Mouse (Mus musculus) stomach, postnatal 0 days (tissue): ENCODE data around the gene Slco1a5. TPM values are rescaled to one million over a fixed set of nuclear protein-coding genes. Genes with fewer than 3 reads are reported as not detected.

Source experiments
- ATAC-seq: fragments of 200-750 bp; cut with Nextera tagmentation; 2 replicates; pipeline ENCODE4 v1.8.0; 2017; ENCODE audit not compliant: low FRiP score, low TSS enrichment
- DNase-seq: peaks from one replicate; pipeline ENCODE4 v3.0.0-alpha.2; 2016; ENCODE audit warnings: low spot score
- H3K27ac ChIP-seq: fragments of 300-500 bp; sonication (generic); replicated peaks from 2 replicates; pipeline ENCODE4 v1.5.1; 2014; ENCODE audit warnings: mild to moderate bottlenecking, control low read depth
- H3K27me3 ChIP-seq: fragments of 300-500 bp; sonication (generic); 2 replicates; pipeline ENCODE4 v1.6.1; 2014; ENCODE audit warnings: low read length; ENCODE audit not compliant: control insufficient read depth, insufficient read depth
- H3K36me3 ChIP-seq: fragments of 300-500 bp; sonication (generic); 2 replicates; pipeline ENCODE4 v1.6.1; 2014; ENCODE audit warnings: low read length, mixed read lengths; ENCODE audit not compliant: control insufficient read depth, insufficient read depth
- H3K4me1 ChIP-seq: fragments of 300-500 bp; sonication (generic); replicated peaks from 2 replicates; pipeline ENCODE4 v1.6.1; 2014; ENCODE audit warnings: antibody characterized with exemption; ENCODE audit not compliant: control insufficient read depth, insufficient read depth
- H3K4me2 ChIP-seq: fragments of 300-500 bp; sonication (generic); replicated peaks from 2 replicates; pipeline ENCODE4 v1.6.1; 2014; ENCODE audit warnings: low read depth, mild to moderate bottlenecking, control low read depth, moderate library complexity
- H3K4me3 ChIP-seq: fragments of 300-500 bp; sonication (generic); 2 replicates; pipeline ENCODE4 v1.5.1; 2014; ENCODE audit warnings: low read depth, low read length, control low read depth
- H3K9ac ChIP-seq: fragments of 300-500 bp; sonication (generic); 2 replicates; pipeline ENCODE4 v1.6.1; 2014; ENCODE audit warnings: mild to moderate bottlenecking, low read length, control low read depth, mixed read lengths
- H3K9me3 ChIP-seq: fragments of 300-500 bp; sonication (generic); 2 replicates; pipeline ENCODE4 v1.6.1; 2016; ENCODE audit warnings: low read length; ENCODE audit not compliant: control insufficient read depth
- CTCF ChIP-seq: IDR thresholded peaks from 2 replicates; pipeline ENCODE4 v1.5.1; 2016; ENCODE audit warnings: antibody characterized with exemption, low read depth, mild to moderate bottlenecking, moderate library complexity
- EP300 ChIP-seq: optimal IDR thresholded peaks from 2 replicates; pipeline ENCODE3; 2016; ENCODE audit warnings: antibody characterized with exemption
- WGBS: fragments of 180-500 bp; shearing (Covaris S2); extraction: QIAGEN DNeasy Blood & Tissue Kit; methylation state at CpG from one replicate; pipeline ENCODE4 v1.1.7; 2014; 5-methylcytosine and 5-hydroxymethylcytosine counted together
- polyA plus RNA-seq: library from polyadenylated mRNA; unstranded; fragments of >200 nt; fragmentation: Nextera tagmentation; extraction: Ambion mirVana; gene quantifications from 2 replicates; pipeline ENCODE4 v1.2.1, GENCODE M21; 2015

Slco1a5 gene
- 1.4 and 1.6 TPM in 2 replicates for polyA plus RNA-seq

- Histone ChIP-seq H3K36me3 (no peaks in the 10 kb centered on the region), H3K9me3 (no peaks in the 10 kb centered on the region), H3K9ac (no peak within 1 kb of the TSS), H3K27me3 (no peaks in the 10 kb centered on the region), H3K4me2 (no peak within 1 kb of the TSS), H3K27ac (no peak within 1 kb of the TSS), H3K4me1 (no peaks in the 10 kb centered on the region), H3K4me3 (no peak within 1 kb of the TSS)
- TF ChIP-seq EP300 (no peak), CTCF (no peak)
- DNase-seq (no peak), ATAC-seq (no peak)
- WGBS: 20% methylated on average over 4 of the region's 4 CpGs
Observed at GRCm38 (mm10) chr6:142322881-142323280, at the start of gene Slco1a5. TSS of gene Slco1a5 (minus strand) at chr6:142322981.

- Histone ChIP-seq H3K4me2 (no peak overlapping the region), H3K27me3 (no peaks in the 10 kb centered on the region), H3K9me3 (no peaks in the 10 kb centered on the region), H3K36me3 (peaks cover 5% of the 10 kb centered on the region; the same call in 1 of the 2 replicates), H3K9ac (no peak overlapping the region), H3K27ac (no peak overlapping the region), H3K4me3 (no peak overlapping the region), H3K4me1 (no peaks in the 10 kb centered on the region)
- no peak for TF ChIP-seq EP300
- TF ChIP-seq CTCF: no peak
- DNase-seq (no peak), ATAC-seq (no peak)
- WGBS: 86% methylated on average over 3 of the region's 3 CpGs
Observed at GRCm38 (mm10) chr6:142369568-142369967, 46.8 kb upstream of the Slco1a5 start.

- DNase-seq (no peak), ATAC-seq (no peak)
- Histone ChIP-seq H3K4me2 (no peak overlapping the region), H3K27ac (no peak overlapping the region), H3K27me3 (no peaks in the 10 kb centered on the region), H3K9me3 (no peaks in the 10 kb centered on the region), H3K9ac (no peak overlapping the region), H3K4me3 (no peak overlapping the region), H3K36me3 (peaks cover 12% of the 10 kb centered on the region; the same call in 1 of the 2 replicates), H3K4me1 (no peaks in the 10 kb centered on the region)
- 79% methylated on average over 3 of the region's 3 CpGs for WGBS
- TF ChIP-seq CTCF: no peak
- no peak for TF ChIP-seq EP300
Observed at GRCm38 (mm10) chr6:142367565-142367964, 44.8 kb upstream of the Slco1a5 start.

GRCm38 (mm10) chr6:142366473-142367018 lies 43.8 kb upstream of the Slco1a5 start:
- H3K9me3 ChIP-seq: no peaks in the 10 kb centered on the region
- 0 out of 2 replicates have a peak, but pooled peaks have one; percentile 8 for ATAC-seq
- no peaks in the 10 kb centered on the region for H3K27me3 ChIP-seq
- H3K4me1 ChIP-seq: no peaks in the 10 kb centered on the region
- no peak for TF ChIP-seq EP300
- H3K27ac ChIP-seq: 0 out of 2 replicates have a peak overlapping the region, but pooled peaks have one; percentile 13
- H3K9ac ChIP-seq: no peak overlapping the region
- H3K4me2 ChIP-seq: no peak overlapping the region
- no peak for DNase-seq
- no peak overlapping the region for H3K4me3 ChIP-seq
- 84% methylated on average over 10 of the region's 10 CpGs for WGBS
- H3K36me3 ChIP-seq: peaks cover 10% of the 10 kb centered on the region; the same call in 1 of the 2 replicates

- no peaks in the 10 kb centered on the region for H3K4me1 ChIP-seq
- no peak overlapping the region for H3K4me2 ChIP-seq
- H3K27ac ChIP-seq: 0 out of 2 replicates have a peak overlapping the region, but pooled peaks have one; percentile 13
- WGBS: 72% methylated on average over 8 of the region's 8 CpGs
- H3K9me3 ChIP-seq: no peaks in the 10 kb centered on the region
- H3K27me3 ChIP-seq: no peaks in the 10 kb centered on the region
- H3K36me3 ChIP-seq: peaks cover 10% of the 10 kb centered on the region; the same call in 1 of the 2 replicates
- no peak overlapping the region for H3K9ac ChIP-seq
- ATAC-seq: peak; percentile 64
- TF ChIP-seq CTCF (no peak), EP300 (no peak)
- no peak overlapping the region for H3K4me3 ChIP-seq
- DNase-seq: no peak
Observed at GRCm38 (mm10) chr6:142365742-142366472, 43.1 kb upstream of the Slco1a5 start.

- peak; percentile 23 for DNase-seq
Observed at GRCm38 (mm10) chr6:142363019-142363576, 40.3 kb upstream of the Slco1a5 start.

More at GRCm38 (mm10) chr6:142363019-142363576, 40.3 kb upstream of the Slco1a5 start:
- peak; percentile 46; the same call in 1 of the 2 replicates for ATAC-seq
- Histone ChIP-seq H3K27me3 (no peaks in the 10 kb centered on the region), H3K4me2 (no peak overlapping the region), H3K4me3 (no peak overlapping the region), H3K36me3 (peaks cover 21% of the 10 kb centered on the region; the same call in 1 of the 2 replicates), H3K9ac (no peak overlapping the region), H3K4me1 (no peaks in the 10 kb centered on the region), H3K27ac (no peak overlapping the region), H3K9me3 (no peaks in the 10 kb centered on the region)
- TF ChIP-seq EP300 (no peak), CTCF (peak; percentile 62)
- 65% methylated on average over 9 of the region's 9 CpGs for WGBS
